Mouse (Mus musculus) liver, adult 2 months (tissue): ENCODE measurements around the gene Hspbap1.

Experiments used
- CTCF ChIP-seq: fragments of 200-500 bp; IDR thresholded peaks from 2 replicates; pipeline ENCODE4 v1.5.1; 2011; ENCODE audit warnings: low read depth, low read length, control low read depth
- POLR2A ChIP-seq: fragments of 200-500 bp; IDR thresholded peaks from 2 replicates; pipeline ENCODE4 v1.6.1; 2011; ENCODE audit warnings: low read length, control low read depth; ENCODE audit not compliant: insufficient read depth; ENCODE audit errors: extremely low read depth

- peak; percentile 87 for TF ChIP-seq CTCF
- TF ChIP-seq POLR2A: no peak
Observed at GRCm38 (mm10) chr16:35874416-35874815, 104.2 kb downstream of the Hspbap1 start.
